Mouse (Mus musculus) embryonic facial prominence, embryonic 13.5 days (tissue): ENCODE data around the gene Lhfpl2. TPM values are rescaled to one million over a fixed set of nuclear protein-coding genes. Genes with fewer than 3 reads are reported as not detected.

Experiments used
- ATAC-seq: fragments of 200-750 bp; cut with Nextera tagmentation; 2 replicates; pipeline ENCODE4 v1.8.0; 2017; ENCODE audit warnings: low read depth; ENCODE audit not compliant: insufficient number of reproducible peaks, insufficient read depth, low FRiP score, low TSS enrichment
- H3K27ac ChIP-seq: fragments of 300-500 bp; sonication (generic); 2 replicates; pipeline ENCODE4 v1.5.1; 2015; ENCODE audit warnings: moderate library complexity, mild to moderate bottlenecking, inconsistent platforms
- H3K27me3 ChIP-seq: fragments of 300-500 bp; sonication (generic); 2 replicates; pipeline ENCODE4 v1.6.1; 2015; ENCODE audit warnings: mild to moderate bottlenecking, inconsistent platforms
- H3K36me3 ChIP-seq: fragments of 300-500 bp; sonication (generic); 2 replicates; pipeline ENCODE4 v1.6.1; 2015; ENCODE audit warnings: mild to moderate bottlenecking, inconsistent platforms
- H3K4me1 ChIP-seq: fragments of 300-500 bp; sonication (generic); 2 replicates; pipeline ENCODE4 v1.6.1; 2015; ENCODE audit warnings: inconsistent platforms
- H3K4me2 ChIP-seq: fragments of 300-500 bp; sonication (generic); 2 replicates; pipeline ENCODE4 v1.6.1; 2015; ENCODE audit warnings: moderate library complexity, mild to moderate bottlenecking, inconsistent platforms
- H3K4me3 ChIP-seq: fragments of 300-500 bp; sonication (generic); 2 replicates; pipeline ENCODE4 v1.5.1; 2015; ENCODE audit warnings: mild to moderate bottlenecking, inconsistent platforms
- H3K9ac ChIP-seq: fragments of 300-500 bp; sonication (generic); 2 replicates; pipeline ENCODE4 v1.6.1; 2015; ENCODE audit warnings: mild to moderate bottlenecking, inconsistent platforms
- H3K9me3 ChIP-seq: fragments of 300-500 bp; sonication (generic); 2 replicates; pipeline ENCODE4 v1.6.1; 2016; ENCODE audit warnings: inconsistent platforms
- WGBS: fragments of 180-500 bp; shearing (Covaris S2); methylation state at CpG from one replicate; pipeline ENCODE4 v1.1.7; 2015; ENCODE audit warnings: mixed read lengths; 5-methylcytosine and 5-hydroxymethylcytosine counted together
- polyA plus RNA-seq: library from polyadenylated mRNA; unstranded; fragments of >200 nt; fragmentation: Nextera tagmentation; extraction: Ambion mirVana; gene quantifications from 2 replicates; pipeline ENCODE4 v1.2.1, GENCODE M21; 2015

Lhfpl2 gene
- polyA plus RNA-seq, 1 experiment from 2014 or later = 59.2 TPM

DNA sequence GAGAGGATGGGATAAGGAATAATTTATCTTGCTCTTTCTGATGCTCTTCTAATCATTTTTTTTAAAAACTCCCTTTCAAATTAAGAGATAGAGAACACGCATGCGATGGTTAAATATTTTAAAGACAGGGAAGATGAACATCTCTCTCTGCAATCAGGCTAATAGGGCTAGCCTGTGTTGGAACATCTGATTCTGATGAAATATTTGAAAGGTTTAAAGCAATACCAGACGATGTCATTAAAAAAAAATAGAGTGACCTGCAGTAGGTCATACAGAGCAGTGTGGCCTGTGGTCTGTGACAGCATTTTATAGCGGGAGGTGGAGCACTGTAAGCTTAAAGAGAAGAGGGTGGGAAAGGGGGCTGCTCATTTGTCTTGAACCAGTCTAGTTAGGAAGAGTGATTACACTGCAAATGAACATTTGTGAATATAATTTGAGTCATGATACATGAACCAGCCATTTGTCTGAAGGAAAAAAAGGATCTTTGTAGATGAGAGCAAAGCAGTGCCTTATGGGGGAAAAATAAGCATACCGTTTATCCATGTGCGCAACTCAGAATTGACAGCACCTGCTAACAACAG is 1.1 kb downstream of the Lhfpl2 start:
- no peak for ATAC-seq
- Histone ChIP-seq H3K4me2 (peak overlapping the region; percentile 76), H3K9ac (peak overlapping the region; percentile 93), H3K4me3 (peak overlapping the region; percentile 88), H3K36me3 (no peaks in the 10 kb centered on the region), H3K27me3 (no peaks in the 10 kb centered on the region), H3K9me3 (no peaks in the 10 kb centered on the region), H3K27ac (peak overlapping the region; percentile 95), H3K4me1 (peaks cover 47% of the 10 kb centered on the region)
- 18% methylated on average over 6 of the region's 6 CpGs for whole genome bisulfite sequencing

DNA sequence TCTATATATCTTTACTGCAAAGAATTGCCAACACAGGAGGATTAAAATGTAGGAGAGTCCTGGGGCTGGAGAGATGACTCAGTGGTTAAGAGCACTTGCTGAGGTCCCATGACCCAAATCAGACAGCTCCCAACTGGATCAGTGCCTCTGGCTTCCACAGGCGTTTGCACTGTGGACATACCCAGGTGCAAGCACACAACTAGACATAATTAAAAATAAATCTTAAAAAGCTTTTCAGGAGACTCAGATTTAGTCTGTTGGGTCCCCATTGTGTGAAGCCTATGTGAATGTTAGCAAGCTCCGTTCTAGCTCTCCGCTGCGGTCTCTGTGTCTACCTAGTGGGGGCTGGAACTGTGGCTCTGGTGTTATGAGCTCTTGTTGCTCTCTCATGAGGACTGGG is 1.8 kb downstream of the Lhfpl2 start:
- H3K9ac ChIP-seq = no peak overlapping the region
- peak overlapping the region; percentile 76 for H3K4me2 ChIP-seq
- WGBS = 87% methylated on average over 4 of the region's 4 CpGs
- peak overlapping the region; percentile 88; the same call in 1 of the 2 replicates for H3K4me3 ChIP-seq
- H3K9me3 ChIP-seq = no peaks in the 10 kb centered on the region
- peaks cover 52% of the 10 kb centered on the region for H3K4me1 ChIP-seq
- no peak for ATAC-seq
- no peaks in the 10 kb centered on the region for H3K36me3 ChIP-seq
- H3K27ac ChIP-seq = no peak overlapping the region
- no peaks in the 10 kb centered on the region for H3K27me3 ChIP-seq

DNA sequence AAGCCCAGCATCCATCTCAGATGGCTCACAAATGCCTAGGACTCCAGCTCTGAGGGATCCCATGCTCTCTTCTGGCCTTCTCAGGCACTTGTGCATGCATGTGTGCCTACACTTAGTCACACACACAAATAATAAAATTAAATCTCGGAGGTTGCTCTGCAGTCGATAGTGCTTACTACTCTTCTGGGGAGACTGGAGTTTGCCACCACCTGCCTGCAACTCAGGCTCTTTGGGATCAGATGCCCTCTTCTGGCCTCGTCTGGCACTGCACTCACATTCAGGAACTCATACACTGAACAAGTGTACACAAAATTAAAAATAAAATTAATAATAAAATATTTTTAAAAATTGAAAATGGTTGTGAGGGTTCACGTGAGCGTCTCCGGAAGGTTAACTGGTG is 2.2 kb downstream of the Lhfpl2 start:
- H3K27me3 ChIP-seq = no peaks in the 10 kb centered on the region
- H3K4me1 ChIP-seq = peaks cover 56% of the 10 kb centered on the region
- H3K4me2 ChIP-seq = peak overlapping the region; percentile 76
- H3K9ac ChIP-seq = no peak overlapping the region
- ATAC-seq = no peak
- no peaks in the 10 kb centered on the region for H3K9me3 ChIP-seq
- no peaks in the 10 kb centered on the region for H3K36me3 ChIP-seq
- H3K27ac ChIP-seq = no peak overlapping the region
- peak overlapping the region; percentile 88; the same call in 1 of the 2 replicates for H3K4me3 ChIP-seq
- 80% methylated on average over 6 of the region's 6 CpGs for WGBS

DNA sequence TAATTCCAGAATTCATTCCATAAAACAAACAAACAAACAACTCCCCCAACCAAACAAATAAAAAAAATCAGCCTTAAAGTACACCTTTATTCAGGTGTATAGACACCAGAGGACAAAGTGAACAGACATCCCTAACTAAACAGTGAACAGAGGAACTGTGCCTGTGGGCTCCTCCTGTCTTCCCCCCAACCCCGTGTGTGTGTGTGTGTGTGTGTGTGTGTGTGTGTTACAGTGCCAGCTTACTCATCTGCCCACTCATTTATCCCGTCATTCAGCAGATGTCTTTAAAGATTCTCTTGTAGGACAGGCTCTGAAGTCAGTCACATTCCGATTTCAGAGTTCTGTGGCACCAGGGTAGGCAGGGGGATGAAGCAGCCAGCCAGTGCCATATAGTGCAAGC is 2.9 kb downstream of the Lhfpl2 start:
- no peaks in the 10 kb centered on the region for H3K27me3 ChIP-seq
- 65% methylated on average over 3 of the region's 3 CpGs for WGBS
- H3K4me2 ChIP-seq = no peak overlapping the region
- no peak for ATAC-seq
- no peaks in the 10 kb centered on the region for H3K9me3 ChIP-seq
- H3K4me1 ChIP-seq = peaks cover 62% of the 10 kb centered on the region
- no peak overlapping the region for H3K27ac ChIP-seq
- H3K36me3 ChIP-seq = no peaks in the 10 kb centered on the region
- no peak overlapping the region for H3K4me3 ChIP-seq
- no peak overlapping the region for H3K9ac ChIP-seq

DNA sequence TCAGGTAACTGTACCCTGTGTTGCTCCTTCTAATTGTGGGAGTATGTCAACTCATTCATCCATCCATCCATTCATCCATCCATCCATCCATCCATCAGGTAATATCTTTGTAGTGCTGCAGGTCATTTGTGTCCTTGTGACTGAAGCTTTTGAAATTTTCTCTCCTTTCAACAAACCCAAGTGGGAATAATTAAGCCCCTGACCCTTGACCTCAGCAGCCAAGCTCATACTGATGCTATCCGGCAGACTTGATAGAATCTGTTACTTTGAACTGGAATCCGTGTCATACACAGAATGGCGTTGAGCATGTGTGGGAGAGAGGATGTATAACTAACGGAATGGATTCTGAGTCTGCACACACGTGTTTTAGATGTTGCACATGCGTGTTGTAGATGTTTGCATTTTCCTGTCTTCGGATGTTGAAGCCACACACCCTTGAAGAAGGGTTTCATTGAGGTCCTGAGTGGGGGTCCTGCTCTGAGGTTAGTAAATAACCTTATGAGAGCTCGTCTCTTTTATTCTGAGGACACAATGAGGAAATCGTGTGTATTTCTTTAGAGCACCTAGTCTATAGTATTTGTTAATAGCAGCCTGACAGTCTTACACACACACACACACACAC is 3.8 kb downstream of the Lhfpl2 start:
- ATAC-seq = no peak
- WGBS = 40% methylated on average over 9 of the region's 9 CpGs
- Histone ChIP-seq H3K27me3 (no peaks in the 10 kb centered on the region), H3K4me3 (no peak overlapping the region), H3K36me3 (no peaks in the 10 kb centered on the region), H3K9ac (no peak overlapping the region), H3K4me1 (peaks cover 72% of the 10 kb centered on the region), H3K9me3 (no peaks in the 10 kb centered on the region), H3K4me2 (no peak overlapping the region), H3K27ac (no peak overlapping the region)

DNA sequence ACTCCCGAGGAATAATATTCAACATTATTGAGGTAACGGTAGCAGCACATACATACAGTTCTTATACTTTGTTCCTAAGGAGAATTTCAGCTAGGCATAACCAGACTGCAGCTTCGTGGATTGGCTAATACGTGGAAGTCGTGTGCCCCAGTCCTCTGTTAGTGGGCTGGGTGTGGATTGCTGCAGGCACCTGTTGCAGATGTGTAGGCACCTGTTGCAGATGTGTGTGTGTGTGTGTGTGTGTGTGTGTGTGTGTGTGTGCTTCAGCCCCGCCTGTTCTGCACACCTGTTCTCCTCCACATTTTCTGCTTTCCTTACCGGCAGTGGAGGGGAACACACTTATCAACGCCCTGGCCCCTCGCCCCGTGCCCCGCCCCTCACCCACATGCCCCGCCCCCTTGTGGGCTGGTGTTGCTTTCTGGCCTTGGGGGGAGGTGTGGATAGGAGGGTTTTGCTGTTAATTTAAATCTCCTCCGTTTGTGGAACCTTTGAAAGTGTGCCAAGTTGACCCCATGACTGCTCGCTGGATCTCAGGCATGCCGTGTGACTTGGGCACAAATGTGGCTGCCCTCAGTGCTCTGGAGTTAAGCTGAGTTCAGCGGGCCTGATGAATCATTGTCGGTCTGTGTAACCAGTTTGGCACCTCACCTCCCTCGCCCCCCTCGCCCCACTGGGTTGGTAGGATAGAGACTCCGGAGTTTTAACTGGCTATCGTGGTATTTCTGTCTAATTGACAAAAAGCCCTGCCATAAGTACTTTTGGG is 4.9 kb downstream of the Lhfpl2 start:
- no peak overlapping the region for H3K27ac ChIP-seq
- H3K4me1 ChIP-seq = peaks cover 75% of the 10 kb centered on the region
- WGBS = 14% methylated on average over 21 of the region's 21 CpGs

DNA sequence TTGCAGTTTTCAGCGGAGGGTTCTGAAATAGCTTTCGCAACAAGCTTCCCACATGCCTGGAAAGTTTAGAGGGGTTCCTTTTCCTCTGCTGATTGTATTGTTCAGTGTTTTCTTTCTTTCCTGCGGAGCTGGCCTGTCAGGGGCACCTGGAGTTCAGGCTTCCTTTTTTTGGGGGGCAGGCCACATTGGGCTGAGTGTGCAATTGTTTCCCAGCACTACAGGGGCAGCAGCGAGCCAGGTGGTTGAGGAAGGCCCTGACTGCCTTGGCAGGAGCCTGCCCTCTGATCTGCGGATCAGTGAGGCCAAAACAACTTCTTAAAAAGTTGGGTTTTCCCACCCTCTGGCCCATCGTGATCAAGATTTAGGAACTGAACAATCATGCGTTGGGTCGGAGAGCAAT is 5.6 kb downstream of the Lhfpl2 start:
- ATAC-seq = no peak
- no peak overlapping the region for H3K27ac ChIP-seq
- peak overlapping the region; percentile 48 for H3K4me2 ChIP-seq
- 0 out of 2 replicates have a peak, but pooled peaks cover 4% of the 10 kb centered on the region for H3K36me3 ChIP-seq
- no peaks in the 10 kb centered on the region for H3K27me3 ChIP-seq
- 45% methylated on average over 8 of the region's 8 CpGs for WGBS
- H3K9me3 ChIP-seq = no peaks in the 10 kb centered on the region
- H3K4me1 ChIP-seq = peaks cover 79% of the 10 kb centered on the region
- H3K4me3 ChIP-seq = no peak overlapping the region
- H3K9ac ChIP-seq = 0 out of 2 replicates have a peak overlapping the region, but pooled peaks have one; percentile 2

More for the DNA sequence above, 4.9 kb downstream of the Lhfpl2 start:
- Histone ChIP-seq H3K4me3 (no peak overlapping the region), H3K27me3 (no peaks in the 10 kb centered on the region), H3K9ac (no peak overlapping the region), H3K36me3 (0 out of 2 replicates have a peak, but pooled peaks cover 4% of the 10 kb centered on the region), H3K9me3 (no peaks in the 10 kb centered on the region), H3K4me2 (peak overlapping the region; percentile 48)
- no peak for ATAC-seq

DNA sequence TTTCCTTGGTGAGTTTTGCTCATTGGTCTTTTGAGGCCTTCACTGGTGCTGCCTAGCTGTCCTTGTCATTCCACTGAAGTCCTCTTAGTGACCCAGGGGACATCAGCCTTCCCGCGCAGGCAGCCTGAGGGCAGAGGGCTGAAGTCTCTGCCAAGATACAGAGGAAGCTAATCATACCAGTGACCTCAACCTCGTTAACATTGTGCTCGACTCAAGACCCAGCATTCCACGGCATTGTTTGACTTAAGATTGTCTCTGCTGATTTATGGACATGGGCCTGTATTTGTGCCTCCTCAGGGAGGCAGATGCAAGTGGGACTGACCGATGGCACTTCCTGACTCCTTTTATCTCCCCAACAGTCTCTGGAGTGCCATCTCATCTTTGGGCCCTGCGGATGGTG is 7.0 kb downstream of the Lhfpl2 start:
- ATAC-seq = no peak

DNA sequence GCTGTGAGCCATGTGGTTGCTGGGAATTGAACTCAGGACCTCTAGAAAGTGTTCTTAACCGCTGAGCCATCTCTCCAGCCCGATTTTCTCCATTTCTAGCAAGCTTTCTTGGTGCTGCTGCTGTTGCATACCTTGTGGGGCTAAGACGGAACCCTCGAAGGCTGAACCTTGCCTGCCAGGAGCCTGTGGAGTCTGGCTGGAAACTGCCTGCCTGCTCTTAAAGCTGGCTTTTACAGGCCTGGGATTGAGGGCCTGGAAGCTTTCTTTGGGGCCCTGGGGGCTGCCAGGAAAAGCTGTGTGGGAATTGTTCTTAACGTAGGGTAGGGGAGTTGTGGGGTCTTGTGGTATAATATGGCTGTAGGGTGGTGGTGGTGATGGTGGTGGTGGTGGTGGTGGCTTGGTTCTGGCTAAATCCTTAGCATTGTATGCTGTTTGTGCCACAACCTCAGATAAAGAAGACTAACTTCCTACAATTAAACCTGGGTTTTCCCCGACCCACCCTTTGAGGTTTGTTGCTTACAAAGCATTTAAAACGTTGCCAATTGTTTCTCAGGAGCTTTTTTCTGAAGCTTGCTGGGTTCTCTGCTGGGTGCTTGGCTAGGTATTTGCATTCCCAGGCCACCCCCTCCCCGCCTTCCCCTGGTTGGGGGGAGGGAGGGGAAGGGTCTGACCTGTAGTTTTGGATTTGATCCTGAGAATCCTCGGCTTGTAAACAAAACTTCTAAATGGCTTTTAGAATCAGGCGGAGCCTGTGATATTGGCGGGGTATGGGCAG is 7.9 kb downstream of the Lhfpl2 start:
- Histone ChIP-seq H3K27ac (peak overlapping the region; percentile 0; the same call in 1 of the 2 replicates), H3K9ac (no peak overlapping the region), H3K9me3 (no peaks in the 10 kb centered on the region)

More for the DNA sequence above, 7.0 kb downstream of the Lhfpl2 start:
- no peak overlapping the region for H3K4me3 ChIP-seq
- no peak overlapping the region for H3K9ac ChIP-seq
- WGBS = 36% methylated on average over 7 of the region's 7 CpGs
- H3K27me3 ChIP-seq = no peaks in the 10 kb centered on the region
- H3K36me3 ChIP-seq = 0 out of 2 replicates have a peak, but pooled peaks cover 4% of the 10 kb centered on the region
- H3K4me1 ChIP-seq = peaks cover 82% of the 10 kb centered on the region
- no peaks in the 10 kb centered on the region for H3K9me3 ChIP-seq
- no peak overlapping the region for H3K4me2 ChIP-seq
- H3K27ac ChIP-seq = peak overlapping the region; percentile 0; the same call in 1 of the 2 replicates

DNA sequence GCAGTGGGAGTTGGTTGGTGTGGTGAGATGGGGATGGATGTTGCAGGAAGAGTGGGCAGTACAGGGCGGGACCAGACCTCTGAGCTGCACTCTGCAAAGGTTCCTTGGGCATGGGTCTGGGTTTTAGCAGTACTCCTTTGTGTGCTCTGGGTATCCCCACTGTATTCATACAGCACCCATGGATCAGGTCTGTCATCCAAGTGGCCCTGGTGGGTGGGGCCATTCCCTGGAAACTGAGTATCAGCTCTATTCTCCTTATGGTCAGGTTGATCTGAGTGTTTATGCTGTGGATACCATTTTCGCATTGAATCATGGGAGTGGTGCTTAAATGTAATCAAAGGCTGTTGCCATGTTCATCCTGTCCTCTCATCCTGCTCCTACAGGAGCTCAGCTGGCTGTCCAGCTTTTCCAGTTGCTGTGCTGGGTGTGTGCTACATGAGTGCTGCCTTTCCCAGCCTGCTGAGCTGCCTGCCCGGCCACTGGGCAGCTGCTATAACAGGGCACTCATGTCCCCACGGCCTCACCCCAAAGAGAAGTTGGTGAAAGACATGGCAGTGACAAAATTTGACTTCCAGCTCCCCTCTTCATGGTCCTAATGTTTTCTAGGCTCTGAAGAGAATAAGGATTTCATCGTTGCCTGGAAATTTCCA is 9.2 kb downstream of the Lhfpl2 start:
- Histone ChIP-seq H3K9ac (no peak overlapping the region), H3K27me3 (no peaks in the 10 kb centered on the region)

More for the DNA sequence above, 7.9 kb downstream of the Lhfpl2 start:
- WGBS = 41% methylated on average over 11 of the region's 11 CpGs
- Histone ChIP-seq H3K4me2 (no peak overlapping the region), H3K4me1 (peaks cover 88% of the 10 kb centered on the region), H3K4me3 (no peak overlapping the region), H3K36me3 (0 out of 2 replicates have a peak, but pooled peaks cover 4% of the 10 kb centered on the region), H3K27me3 (no peaks in the 10 kb centered on the region)
- ATAC-seq = no peak

DNA sequence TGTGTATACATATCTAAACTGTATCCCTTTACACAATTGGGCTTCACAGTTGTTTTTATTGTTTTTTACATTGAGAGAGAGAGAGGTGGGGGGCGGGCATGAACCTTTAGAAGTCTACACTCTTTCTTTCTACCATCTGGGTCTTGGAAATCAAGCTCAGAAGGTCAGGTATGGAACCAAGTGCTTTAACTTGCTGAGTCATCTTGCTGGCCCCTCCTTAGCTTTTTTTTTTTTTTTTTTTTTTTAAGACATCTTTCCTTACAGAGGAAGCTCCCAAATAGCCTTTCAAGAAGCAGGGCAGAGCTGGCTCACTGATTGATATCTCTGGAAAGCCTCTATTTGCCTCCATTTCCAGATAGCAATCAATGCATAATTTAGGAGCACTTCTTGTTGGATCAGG is 10.7 kb downstream of the Lhfpl2 start:
- H3K27ac ChIP-seq = no peak overlapping the region
- no peak overlapping the region for H3K4me3 ChIP-seq
- H3K36me3 ChIP-seq = peaks cover 12% of the 10 kb centered on the region
- H3K4me2 ChIP-seq = no peak overlapping the region
- no peaks in the 10 kb centered on the region for H3K27me3 ChIP-seq
- 84% methylated on average over 1 of the region's 1 CpGs for WGBS
- peaks cover 77% of the 10 kb centered on the region for H3K4me1 ChIP-seq
- no peak for ATAC-seq
- no peaks in the 10 kb centered on the region for H3K9me3 ChIP-seq
- no peak overlapping the region for H3K9ac ChIP-seq

More for the DNA sequence above, 9.2 kb downstream of the Lhfpl2 start:
- H3K4me3 ChIP-seq = no peak overlapping the region
- ATAC-seq = no peak
- H3K9me3 ChIP-seq = no peaks in the 10 kb centered on the region
- no peak overlapping the region for H3K4me2 ChIP-seq
- H3K4me1 ChIP-seq = peaks cover 78% of the 10 kb centered on the region
- 74% methylated on average over 5 of the region's 5 CpGs for WGBS
- peaks cover 12% of the 10 kb centered on the region for H3K36me3 ChIP-seq
- H3K27ac ChIP-seq = no peak overlapping the region
